Mouse (Mus musculus): Measurements from ENCODE around the gene Timm44. TPM values are rescaled to one million over a fixed set of nuclear protein-coding genes. Genes with fewer than 3 reads are reported as not detected.
A peak's percentile ranks its signal among the peaks of the same experiment; 100 is the strongest.

Timm44 gene
- polyA plus RNA-seq, 1 experiment from 2014 or later, result 59.1 TPM

GRCm38 (mm10) chr8:4313254-4314124 lies 37.8 kb upstream of the Timm44 start:
- no peak for ATAC-seq (ENCODE audit: insufficient read depth, low FRiP score, low read depth)
- Histone ChIP-seq H3K4me3 (replicated peaks) (no peak overlapping the region), H3K9me3 (no peaks in the 10 kb centered on the region), H3K36me3 (peaks cover 15% of the 10 kb centered on the region), H3K4me1 (no peaks in the 10 kb centered on the region), H3K27ac (no peak overlapping the region), H3K27me3 (replicated peaks) (no peaks in the 10 kb centered on the region), H3K9ac (no peak overlapping the region), H3K4me2 (no peak overlapping the region)
- 68% methylated on average over 3 of the region's 3 CpGs for WGBS

DNA sequence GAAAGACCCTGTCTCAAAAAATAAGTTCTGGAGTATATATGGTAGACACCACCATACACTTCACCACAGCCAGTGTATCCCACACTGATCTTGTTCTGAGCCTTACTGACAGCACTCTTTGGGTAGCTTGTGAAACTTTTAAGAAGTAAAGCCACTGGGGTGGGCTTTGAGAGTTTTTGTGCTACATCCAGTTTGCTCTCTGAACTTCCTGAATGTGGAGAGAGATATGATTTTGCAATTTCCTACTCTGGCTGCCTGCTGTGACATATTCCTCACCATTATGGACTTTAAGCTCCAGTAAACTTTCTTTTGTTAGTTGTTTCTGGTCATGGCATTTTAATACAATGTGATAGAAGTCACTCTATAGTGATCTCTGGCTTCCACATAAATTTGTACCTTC lies 36.4 kb upstream of the Timm44 start:
- no peak overlapping the region for H3K4me2 ChIP-seq
- ATAC-seq (ENCODE audit: insufficient read depth, low FRiP score, low read depth), result no peak
- no peak overlapping the region for H3K27ac ChIP-seq
- no peaks in the 10 kb centered on the region for H3K27me3 ChIP-seq (replicated peaks)
- no peaks in the 10 kb centered on the region for H3K9me3 ChIP-seq
- H3K4me1 ChIP-seq, result no peaks in the 10 kb centered on the region
- no peak overlapping the region for H3K4me3 ChIP-seq (replicated peaks)
- H3K36me3 ChIP-seq, result peaks cover 20% of the 10 kb centered on the region
- no peak overlapping the region for H3K9ac ChIP-seq

DNA sequence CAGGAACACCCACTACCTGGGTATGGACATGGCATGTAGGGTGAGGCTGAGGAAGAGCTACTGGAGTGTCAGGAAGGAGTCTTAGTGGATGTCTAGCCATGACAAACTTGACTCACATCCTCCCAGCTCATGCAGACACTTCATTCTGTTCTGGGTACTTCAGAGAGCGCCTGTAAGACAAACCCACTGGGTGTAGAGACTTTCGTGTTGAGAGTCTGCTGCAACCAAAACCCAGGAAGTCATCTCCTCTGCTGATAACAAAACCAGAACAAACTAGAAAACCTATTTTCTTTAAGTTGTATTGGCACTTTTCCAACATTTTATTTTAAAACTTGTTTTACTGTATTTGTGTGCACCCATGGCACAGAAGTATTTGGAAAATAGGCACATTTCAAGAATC lies 30.1 kb upstream of the Timm44 start:
- Histone ChIP-seq H3K27ac (no peak overlapping the region), H3K9me3 (no peaks in the 10 kb centered on the region), H3K4me3 (replicated peaks) (no peak overlapping the region), H3K36me3 (peaks cover 66% of the 10 kb centered on the region), H3K4me1 (no peaks in the 10 kb centered on the region), H3K27me3 (replicated peaks) (no peaks in the 10 kb centered on the region), H3K9ac (no peak overlapping the region), H3K4me2 (no peak overlapping the region)
- ATAC-seq (ENCODE audit: insufficient read depth, low FRiP score, low read depth), result no peak
- 83% methylated on average over 2 of the region's 2 CpGs for WGBS

GRCm38 (mm10) chr8:4304124-4304547 lies 28.4 kb upstream of the Timm44 start:
- 72% methylated on average over 3 of the region's 3 CpGs for WGBS

DNA sequence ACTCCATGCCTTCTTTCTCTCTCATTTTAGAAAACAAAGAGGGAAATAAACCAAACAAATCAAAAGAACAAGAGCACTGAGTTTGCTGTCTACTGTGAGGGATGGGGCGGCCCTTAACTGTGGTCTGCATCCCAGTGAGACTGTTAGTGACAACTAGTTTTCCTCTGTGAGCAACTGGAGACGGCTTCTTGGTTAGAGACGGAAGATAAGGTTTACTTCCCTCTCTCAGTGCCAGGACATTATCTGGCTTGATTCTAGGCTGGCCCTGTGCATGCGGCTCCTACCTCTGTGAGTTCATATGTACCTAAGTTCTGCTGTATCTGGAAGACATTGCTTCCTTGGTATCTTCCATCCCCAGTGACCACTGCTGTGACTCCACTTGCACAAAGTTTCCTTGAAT lies 22.1 kb upstream of the Timm44 start:
- Histone ChIP-seq H3K9ac (no peak overlapping the region), H3K4me2 (no peak overlapping the region), H3K27me3 (replicated peaks) (no peaks in the 10 kb centered on the region), H3K4me1 (no peaks in the 10 kb centered on the region), H3K4me3 (replicated peaks) (no peak overlapping the region), H3K27ac (no peak overlapping the region), H3K9me3 (no peaks in the 10 kb centered on the region), H3K36me3 (peaks cover 69% of the 10 kb centered on the region)
- no peak for ATAC-seq (ENCODE audit: insufficient read depth, low FRiP score, low read depth)
- 90% methylated on average over 4 of the region's 4 CpGs for WGBS

More at GRCm38 (mm10) chr8:4304124-4304547, 28.4 kb upstream of the Timm44 start:
- Histone ChIP-seq H3K9me3 (no peaks in the 10 kb centered on the region), H3K27ac (no peak overlapping the region), H3K9ac (no peak overlapping the region), H3K36me3 (peaks cover 68% of the 10 kb centered on the region), H3K4me2 (no peak overlapping the region), H3K4me1 (no peaks in the 10 kb centered on the region), H3K4me3 (replicated peaks) (no peak overlapping the region), H3K27me3 (replicated peaks) (no peaks in the 10 kb centered on the region)
- no peak for ATAC-seq (ENCODE audit: insufficient read depth, low FRiP score, low read depth)

GRCm38 (mm10) chr8:4292738-4293137 lies 17.0 kb upstream of the Timm44 start:
- Histone ChIP-seq H3K27ac (no peak overlapping the region), H3K4me3 (replicated peaks) (no peak overlapping the region), H3K4me1 (no peaks in the 10 kb centered on the region), H3K4me2 (no peak overlapping the region), H3K36me3 (peaks cover 55% of the 10 kb centered on the region), H3K27me3 (replicated peaks) (no peaks in the 10 kb centered on the region), H3K9ac (no peak overlapping the region), H3K9me3 (no peaks in the 10 kb centered on the region)
- 90% methylated on average over 5 of the region's 5 CpGs for WGBS
- ATAC-seq (ENCODE audit: insufficient read depth, low FRiP score, low read depth), result no peak

- WGBS, result 23% methylated on average over 9 of the region's 9 CpGs
- Histone ChIP-seq H3K27ac (peak overlapping the region; percentile 41; the same call in 1 of the 2 replicates), H3K4me1 (peaks cover 8% of the 10 kb centered on the region; the same call in 1 of the 2 replicates), H3K9me3 (no peaks in the 10 kb centered on the region), H3K9ac (peak overlapping the region; percentile 17; the same call in 1 of the 2 replicates), H3K4me2 (peak overlapping the region; percentile 66), H3K27me3 (replicated peaks) (no peaks in the 10 kb centered on the region), H3K4me3 (replicated peaks) (peak overlapping the region; percentile 86), H3K36me3 (peaks cover 13% of the 10 kb centered on the region; the same call in 1 of the 2 replicates)
- ATAC-seq (ENCODE audit: insufficient read depth, low FRiP score, low read depth), result no peak; the same call in 1 of the 2 replicates
Observed at GRCm38 (mm10) chr8:4276111-4276465, 375 bp upstream of the Timm44 start.

- H3K4me1 ChIP-seq, result 0 out of 2 replicates have a peak, but pooled peaks cover 3% of the 10 kb centered on the region
- H3K36me3 ChIP-seq, result peaks cover 53% of the 10 kb centered on the region
- H3K9me3 ChIP-seq, result no peaks in the 10 kb centered on the region
- WGBS, result 90% methylated on average over 6 of the region's 6 CpGs
- no peak for ATAC-seq (ENCODE audit: insufficient read depth, low FRiP score, low read depth)
- H3K27me3 ChIP-seq (replicated peaks), result no peaks in the 10 kb centered on the region
- no peak overlapping the region for H3K27ac ChIP-seq
- no peak overlapping the region for H3K4me3 ChIP-seq (replicated peaks)
- H3K4me2 ChIP-seq, result no peak overlapping the region
- H3K9ac ChIP-seq, result no peak overlapping the region
Observed at GRCm38 (mm10) chr8:4269609-4270008, 6.1 kb downstream of the Timm44 start.

GRCm38 (mm10) chr8:4267627-4268026 lies 8.1 kb downstream of the Timm44 start:
- H3K9ac ChIP-seq, result no peak overlapping the region
- H3K4me3 ChIP-seq (replicated peaks), result no peak overlapping the region
- no peaks in the 10 kb centered on the region for H3K9me3 ChIP-seq
- no peak overlapping the region for H3K4me2 ChIP-seq
- H3K27ac ChIP-seq, result no peak overlapping the region
- WGBS, result 75% methylated on average over 15 of the region's 15 CpGs
- peak; percentile 54; the same call in 1 of the 2 replicates for ATAC-seq (ENCODE audit: insufficient read depth, low FRiP score, low read depth)
- peaks cover 54% of the 10 kb centered on the region for H3K36me3 ChIP-seq
- no peaks in the 10 kb centered on the region for H3K27me3 ChIP-seq (replicated peaks)
- no peaks in the 10 kb centered on the region for H3K4me1 ChIP-seq

GRCm38 (mm10) chr8:4265160-4265914 lies 10.4 kb downstream of the Timm44 start:
- WGBS, result 88% methylated on average over 15 of the region's 15 CpGs
- Histone ChIP-seq H3K36me3 (peaks cover 70% of the 10 kb centered on the region), H3K4me3 (replicated peaks) (no peak overlapping the region)

GRCm38 (mm10) chr8:4263105-4263791 lies 12.5 kb downstream of the Timm44 start:
- Histone ChIP-seq H3K9me3 (no peaks in the 10 kb centered on the region), H3K4me2 (no peak overlapping the region), H3K36me3 (peaks cover 68% of the 10 kb centered on the region), H3K4me1 (peaks cover 7% of the 10 kb centered on the region; the same call in 1 of the 2 replicates), H3K4me3 (replicated peaks) (no peak overlapping the region), H3K27ac (no peak overlapping the region), H3K9ac (no peak overlapping the region), H3K27me3 (replicated peaks) (no peaks in the 10 kb centered on the region)
- WGBS, result 85% methylated on average over 8 of the region's 8 CpGs
- ATAC-seq (ENCODE audit: insufficient read depth, low FRiP score, low read depth), result no peak

More at GRCm38 (mm10) chr8:4265160-4265914, 10.4 kb downstream of the Timm44 start:
- no peak overlapping the region for H3K9ac ChIP-seq
- H3K4me1 ChIP-seq, result no peaks in the 10 kb centered on the region
- no peak for ATAC-seq (ENCODE audit: insufficient read depth, low FRiP score, low read depth)
- H3K27me3 ChIP-seq (replicated peaks), result no peaks in the 10 kb centered on the region
- no peaks in the 10 kb centered on the region for H3K9me3 ChIP-seq
- no peak overlapping the region for H3K27ac ChIP-seq
- H3K4me2 ChIP-seq, result no peak overlapping the region
